Mouse (Mus musculus) megakaryocyte progenitor cell, adult 5-6 weeks (primary cell): ENCODE data around the gene Msi2. TPM values are rescaled to one million over a fixed set of nuclear protein-coding genes. Genes with fewer than 3 reads are reported as not detected.

Source experiments
- ATAC-seq: replicated peaks from 2 replicates; pipeline ENCODE4 v1.8.0; 2016; ENCODE audit warnings: mild to moderate bottlenecking, moderate TSS enrichment, inconsistent platforms; ENCODE audit not compliant: poor library complexity
- total RNA-seq, 2 experiments: library from RNA; stranded (forward) in 1 of 2; stranded (reverse) in 1 of 2; fragments of 157-497, 149-512 nt in 1 of 2; fragments of 200-1000 nt in 1 of 2; gene quantifications; 2 replicates each; pipeline versions ENCODE4 v1.2.3 to v1.2.4; 2015 to 2017

Msi2 gene
- total RNA-seq, 2 experiments from 2014 or later, result 35.4 to 46.6 TPM

DNA sequence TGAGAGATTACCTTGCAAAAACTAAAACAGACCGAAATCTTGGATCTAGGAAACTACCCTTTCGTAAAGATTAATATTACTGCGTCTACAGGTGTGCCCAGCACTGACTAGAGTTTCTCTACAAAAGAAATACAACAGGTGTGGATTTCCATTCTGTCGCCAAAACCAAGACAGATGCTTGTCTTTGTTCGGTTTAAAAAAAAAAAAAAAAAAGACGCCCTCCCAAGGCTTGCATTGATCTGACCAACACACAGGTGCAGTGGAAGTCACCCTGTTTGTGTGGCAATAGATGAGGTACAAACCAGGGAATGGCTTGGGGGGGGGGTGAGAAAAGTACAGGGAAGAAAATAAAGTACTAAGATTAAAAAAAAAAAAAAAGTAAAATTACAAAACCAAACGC, 4.2 kb downstream of the Msi2 start:
- ATAC-seq, result no peak

DNA sequence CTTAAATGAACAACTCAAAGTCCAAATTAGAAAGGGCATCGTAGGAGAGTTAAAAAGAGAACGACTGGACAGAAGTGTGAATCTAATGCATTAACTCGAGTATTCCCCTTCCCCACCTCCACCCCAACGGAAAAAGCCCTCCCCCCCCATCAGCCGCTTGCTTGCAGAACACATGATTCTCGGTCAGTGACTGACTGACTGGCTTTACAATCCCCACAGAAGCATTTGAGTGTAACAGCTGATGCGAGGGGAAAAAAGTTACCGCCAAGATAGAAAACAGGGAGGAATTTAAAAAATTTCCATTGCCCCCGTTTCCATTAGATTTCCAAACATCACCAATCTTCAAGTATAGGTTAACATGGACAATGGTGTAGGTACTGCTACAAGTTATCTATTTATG, 4.8 kb downstream of the Msi2 start:
- no peak for ATAC-seq

DNA sequence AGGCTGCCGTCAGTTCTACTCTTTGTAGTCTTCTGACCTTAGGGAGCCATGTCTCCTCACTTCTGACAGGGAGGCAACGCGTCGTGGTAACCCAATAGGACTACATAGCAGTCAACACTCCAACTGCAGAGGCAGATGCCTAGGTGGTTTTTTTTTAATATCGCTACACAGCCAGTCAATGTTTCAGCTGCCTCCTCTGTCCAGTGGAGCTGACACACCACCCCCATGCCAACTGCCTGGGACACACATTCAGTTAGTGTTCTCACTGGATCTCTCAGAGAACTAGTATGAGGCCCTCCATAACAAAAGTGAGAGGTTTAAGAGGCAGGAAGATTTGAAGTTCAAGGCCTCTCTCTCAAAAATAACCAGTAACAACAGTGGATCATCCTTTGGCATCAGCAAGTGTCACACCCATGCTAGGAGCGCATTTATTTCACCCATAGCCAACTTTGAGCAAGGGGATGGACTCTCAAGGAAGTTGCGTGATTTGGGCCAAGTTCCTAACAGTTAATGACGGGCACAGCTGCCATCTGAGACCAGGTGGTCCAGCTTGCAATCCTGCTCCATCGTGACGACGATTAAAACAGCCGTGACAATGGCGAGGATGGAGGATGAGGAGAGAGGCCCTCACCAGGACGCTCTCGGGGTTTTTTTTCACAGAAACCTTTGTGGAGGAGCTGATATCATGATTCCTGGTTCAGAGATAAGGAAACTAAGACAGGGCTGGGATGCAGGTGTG, 8.3 kb downstream of the Msi2 start:
- ATAC-seq, result no peak

DNA sequence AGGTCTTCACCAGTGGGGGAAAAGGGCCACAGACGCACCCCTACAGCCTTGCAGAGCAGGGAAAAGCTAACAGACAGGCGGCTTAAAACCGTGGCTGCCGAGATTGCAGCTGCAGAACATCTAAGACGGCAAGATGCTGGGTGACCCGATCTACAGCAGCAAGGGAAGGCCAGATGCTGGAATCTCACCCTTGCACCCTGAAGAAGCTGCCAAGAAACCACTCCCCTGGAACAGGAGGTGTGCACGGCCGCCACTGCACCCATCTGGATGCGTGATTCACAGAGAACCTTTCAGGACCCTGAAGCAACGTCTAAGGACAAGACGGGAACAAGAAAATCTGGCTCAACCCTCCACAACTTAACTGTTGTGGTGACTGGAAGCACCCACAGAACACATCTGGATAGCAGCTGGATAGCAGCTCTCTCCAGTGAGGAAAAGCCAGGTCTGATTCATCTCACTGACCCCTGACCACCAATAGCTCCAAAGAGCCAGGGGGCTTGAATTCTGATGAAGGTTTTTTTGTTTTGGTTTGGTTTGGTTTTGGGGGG, 11.0 kb downstream of the Msi2 start:
- ATAC-seq, result no peak

DNA sequence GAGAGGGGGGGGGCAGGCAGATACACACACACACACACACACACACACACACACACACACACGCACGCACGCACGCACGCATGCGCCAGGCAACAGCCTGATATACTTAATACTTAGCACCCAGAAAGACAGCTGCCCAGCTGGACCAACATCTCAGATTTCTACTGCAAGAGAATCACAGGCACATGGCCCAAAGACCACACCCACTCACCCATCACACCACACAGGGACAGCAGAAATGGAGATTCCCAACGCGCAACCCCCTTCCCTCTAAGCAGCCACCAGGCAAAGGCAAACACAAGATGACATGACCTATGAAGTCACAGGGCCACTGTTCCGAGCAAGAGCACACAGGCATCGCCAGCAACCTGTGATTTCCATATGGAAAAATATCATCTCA, 13.6 kb downstream of the Msi2 start:
- ATAC-seq, result no peak

DNA sequence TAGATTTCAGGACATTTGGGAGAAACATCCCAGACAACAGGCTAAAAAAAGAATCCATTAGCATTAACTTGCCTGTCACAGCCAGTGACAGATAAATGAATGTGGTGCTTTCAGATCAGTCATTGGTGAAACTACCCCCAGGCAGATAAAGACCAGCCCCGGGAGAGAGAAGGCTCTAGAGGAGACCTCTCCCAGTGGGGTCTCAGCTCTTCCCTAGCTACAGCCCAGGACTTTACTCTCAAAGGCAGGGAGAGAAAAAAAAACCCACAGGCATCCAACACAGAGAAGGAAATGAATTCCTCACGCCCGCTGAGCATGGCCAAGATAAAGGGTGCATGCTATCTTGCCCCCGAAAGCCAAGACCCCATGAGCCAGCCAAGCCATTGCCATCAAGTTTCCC, 15.1 kb downstream of the Msi2 start:
- ATAC-seq, result no peak

DNA sequence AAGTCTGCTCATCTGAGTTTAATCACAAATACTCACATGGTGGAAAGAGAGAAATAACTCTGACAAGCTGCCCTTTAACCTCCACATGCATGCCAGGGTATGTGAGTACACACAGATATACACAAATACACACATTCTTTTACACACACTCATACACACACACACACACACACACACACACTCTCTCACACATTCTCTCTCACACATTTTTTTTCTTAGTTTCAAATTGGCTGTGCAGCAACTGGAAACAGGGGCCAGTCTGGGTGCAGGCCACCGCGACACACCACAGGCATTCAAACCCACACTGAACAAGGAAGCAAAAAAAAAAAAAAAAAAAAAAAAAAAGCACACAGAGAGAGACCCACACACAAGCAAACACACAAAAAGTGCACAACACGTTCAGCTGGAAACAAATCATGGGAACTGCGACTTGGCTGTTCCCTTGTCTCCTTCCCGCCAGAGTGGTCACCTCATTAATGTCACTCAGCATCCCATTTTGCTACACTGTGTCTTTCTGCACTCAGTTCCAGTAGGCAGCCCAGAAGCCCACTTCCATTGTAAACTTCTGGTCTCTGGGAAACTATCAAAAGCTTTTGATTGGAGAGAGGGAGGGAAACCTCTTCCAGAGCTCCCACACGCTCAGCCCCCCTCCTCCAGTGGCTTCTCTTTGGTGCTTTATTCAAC, 16.2 kb downstream of the Msi2 start:
- ATAC-seq, result no peak

DNA sequence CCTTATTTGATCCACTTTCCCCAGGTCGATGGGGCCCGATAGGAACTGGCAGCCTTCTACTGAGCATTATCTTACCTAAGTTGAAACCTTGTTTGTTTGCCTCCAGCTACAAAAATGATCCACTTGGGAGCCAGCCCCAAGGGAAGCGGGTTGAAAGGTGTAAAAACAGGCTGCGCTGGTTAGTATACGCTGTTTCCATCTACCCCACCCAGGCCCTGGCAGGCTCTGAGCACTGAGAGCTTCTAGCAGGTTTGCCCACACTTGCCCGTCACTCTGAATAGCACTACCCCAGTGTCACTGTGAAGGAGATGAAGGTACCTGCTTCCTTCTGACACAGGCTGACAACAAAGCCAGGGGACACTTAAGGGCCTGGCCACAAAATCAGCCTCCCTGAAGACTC, 17.3 kb downstream of the Msi2 start:
- no peak for ATAC-seq

DNA sequence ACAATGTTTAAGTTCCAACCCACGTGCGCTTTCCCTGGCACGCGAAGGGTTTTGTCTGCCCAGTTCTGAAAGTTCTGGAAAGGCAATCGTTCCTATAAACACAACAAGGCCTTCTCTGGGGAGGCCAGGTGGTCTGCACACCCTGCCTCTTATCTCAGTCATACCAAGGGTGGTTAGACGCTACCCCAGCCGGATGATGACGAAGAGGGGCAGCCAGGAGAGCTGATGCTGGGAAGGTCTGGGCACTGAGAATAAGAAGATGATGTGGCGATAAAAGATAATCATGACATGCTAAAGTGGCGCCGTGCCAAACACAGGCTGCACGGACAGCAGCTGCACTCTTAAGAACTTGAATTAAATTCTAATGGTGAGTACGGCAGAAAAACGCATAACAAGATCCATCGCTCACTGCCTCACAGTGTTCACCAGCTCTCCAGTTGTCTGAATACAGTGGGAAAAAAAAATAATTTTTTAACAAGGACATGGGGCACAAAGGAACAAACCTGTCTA, 18.1 kb downstream of the Msi2 start:
- 0 out of 2 replicates have a peak, but pooled peaks have one; percentile 31 for ATAC-seq

DNA sequence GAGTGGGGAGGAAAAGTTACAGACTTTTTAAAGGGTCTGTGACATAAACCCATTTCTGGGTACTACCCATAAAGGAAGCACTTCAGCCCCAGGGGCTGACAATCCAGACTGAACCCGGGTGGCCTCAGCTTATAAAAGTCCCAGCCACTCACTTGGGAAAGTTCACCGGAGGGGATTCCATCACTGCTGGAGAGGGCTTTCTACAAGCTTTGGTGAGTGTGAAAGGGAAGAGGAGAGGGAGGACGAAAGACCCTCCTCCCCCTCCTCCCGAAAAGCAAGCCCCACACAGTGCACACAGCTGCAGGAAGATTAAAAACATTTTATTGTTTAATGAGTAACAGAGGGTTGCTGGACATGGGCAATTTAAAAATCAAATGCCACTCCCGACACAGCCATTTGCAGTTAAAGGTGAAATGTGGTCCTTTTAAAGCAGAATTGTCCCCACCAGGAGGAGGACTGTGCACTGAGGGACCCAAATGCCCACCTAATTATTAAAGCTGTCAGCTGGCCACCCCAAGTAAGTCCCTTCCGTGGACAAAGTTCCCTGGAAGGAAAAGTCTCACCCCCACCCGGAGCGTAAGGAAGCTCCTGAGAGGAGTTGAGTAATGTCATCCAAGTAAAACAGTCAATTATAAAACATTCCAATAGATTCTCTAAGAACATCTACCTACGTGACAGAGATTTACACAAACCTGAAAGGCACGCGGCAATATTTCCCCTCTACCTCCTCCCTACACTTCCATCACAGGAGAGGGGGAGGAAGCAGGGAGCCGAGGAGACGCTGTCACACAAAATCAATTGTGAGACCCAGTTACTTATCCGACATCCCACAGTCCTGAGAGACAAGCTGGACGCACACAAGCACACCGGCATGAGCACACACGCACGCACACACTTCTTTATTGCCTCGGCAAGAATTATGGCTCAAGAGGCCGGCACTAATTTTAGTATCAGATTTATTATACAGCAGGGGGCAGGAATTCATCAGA, 24.1 kb downstream of the Msi2 start:
- ATAC-seq, result no peak

DNA sequence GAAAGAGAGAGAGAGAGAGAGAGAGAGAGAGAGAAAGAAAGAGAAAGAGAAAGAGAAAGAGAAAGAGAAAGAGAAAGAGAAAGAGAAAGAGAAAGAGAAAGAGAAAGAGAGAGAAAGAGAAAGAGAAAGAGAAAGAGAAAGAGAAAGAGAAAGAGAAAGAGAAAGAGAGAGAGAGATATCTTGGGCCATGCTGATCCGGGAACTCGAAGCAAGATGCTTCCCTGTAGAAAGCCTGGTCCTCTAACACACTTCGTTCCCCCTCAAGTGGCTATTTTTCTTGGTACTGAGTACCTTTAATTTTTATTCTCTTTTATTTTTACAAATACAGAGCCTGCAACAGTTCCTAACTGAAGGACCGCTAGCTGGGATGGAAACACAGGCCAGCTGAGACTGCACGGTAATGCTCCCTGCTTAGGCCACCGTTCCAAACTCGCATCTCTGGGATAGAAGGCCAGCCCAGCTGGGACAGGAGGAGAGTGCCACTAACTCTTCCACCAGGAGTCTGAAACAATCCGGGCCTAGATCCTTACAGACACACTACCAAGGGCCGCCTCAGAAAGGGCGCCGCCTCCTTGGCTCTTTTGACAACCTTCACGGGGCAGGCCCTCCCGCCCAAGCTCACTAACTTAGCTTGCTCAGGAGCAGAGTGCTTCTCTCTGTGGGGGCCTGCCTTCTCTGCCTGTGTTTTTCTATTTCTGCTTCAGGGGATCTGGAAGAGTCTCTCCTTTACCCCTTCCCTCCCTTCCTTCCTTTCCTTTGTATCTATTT, 25.1 kb downstream of the Msi2 start:
- ATAC-seq, result no peak

DNA sequence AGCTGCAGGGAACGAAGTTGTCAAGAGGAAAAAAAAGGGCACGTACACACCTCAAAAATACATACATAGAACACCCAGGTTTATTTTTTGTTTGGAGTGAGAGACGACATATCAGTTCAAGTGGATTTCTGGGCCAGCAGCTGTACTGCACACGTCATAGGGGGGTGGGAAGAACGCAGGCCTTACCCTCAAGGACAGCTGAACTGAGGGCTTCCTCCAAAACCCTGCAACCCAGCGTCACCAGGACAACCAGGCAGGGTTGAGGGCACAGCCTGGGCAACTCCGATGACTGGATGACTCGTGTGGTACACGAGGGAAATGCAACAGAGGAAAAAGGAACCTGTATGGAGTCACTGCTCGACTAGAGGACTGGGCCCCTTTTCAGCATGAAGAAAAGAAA, 25.9 kb downstream of the Msi2 start:
- ATAC-seq, result peak; percentile 84

DNA sequence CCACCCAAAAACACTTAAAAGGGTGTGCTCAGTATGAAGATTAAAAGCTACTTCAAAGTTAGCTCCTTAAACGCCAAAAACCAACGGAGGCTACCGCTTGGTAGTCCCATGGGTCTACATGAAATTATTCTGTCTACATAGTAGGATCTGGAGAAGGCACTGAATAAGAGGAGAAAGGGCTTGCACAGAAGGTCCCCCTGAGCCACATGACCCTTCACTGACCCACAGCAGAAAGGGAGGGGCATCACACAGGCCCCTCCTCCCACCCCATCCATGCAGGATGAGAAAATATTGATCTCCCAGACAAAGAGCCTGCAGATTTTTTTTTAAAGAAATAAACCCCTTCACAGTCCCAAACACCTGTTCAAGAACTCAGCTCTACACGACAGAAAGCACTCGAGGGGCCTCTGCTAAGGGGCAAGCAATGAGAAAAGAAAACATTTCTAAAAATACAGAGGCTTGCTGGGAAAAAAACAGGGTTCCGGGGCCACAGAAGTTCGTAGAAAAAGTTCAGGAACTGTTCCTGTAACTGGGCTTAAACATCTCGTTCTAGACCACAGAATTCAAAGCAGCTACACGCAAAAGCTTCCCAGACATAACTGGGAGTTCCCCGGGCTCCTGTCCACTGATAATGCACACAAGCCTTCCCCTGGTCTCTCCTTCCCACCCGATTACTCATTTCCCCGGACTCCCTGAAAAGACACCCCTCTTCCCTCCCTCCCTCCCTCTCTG, 27.6 kb downstream of the Msi2 start:
- no peak for ATAC-seq

DNA sequence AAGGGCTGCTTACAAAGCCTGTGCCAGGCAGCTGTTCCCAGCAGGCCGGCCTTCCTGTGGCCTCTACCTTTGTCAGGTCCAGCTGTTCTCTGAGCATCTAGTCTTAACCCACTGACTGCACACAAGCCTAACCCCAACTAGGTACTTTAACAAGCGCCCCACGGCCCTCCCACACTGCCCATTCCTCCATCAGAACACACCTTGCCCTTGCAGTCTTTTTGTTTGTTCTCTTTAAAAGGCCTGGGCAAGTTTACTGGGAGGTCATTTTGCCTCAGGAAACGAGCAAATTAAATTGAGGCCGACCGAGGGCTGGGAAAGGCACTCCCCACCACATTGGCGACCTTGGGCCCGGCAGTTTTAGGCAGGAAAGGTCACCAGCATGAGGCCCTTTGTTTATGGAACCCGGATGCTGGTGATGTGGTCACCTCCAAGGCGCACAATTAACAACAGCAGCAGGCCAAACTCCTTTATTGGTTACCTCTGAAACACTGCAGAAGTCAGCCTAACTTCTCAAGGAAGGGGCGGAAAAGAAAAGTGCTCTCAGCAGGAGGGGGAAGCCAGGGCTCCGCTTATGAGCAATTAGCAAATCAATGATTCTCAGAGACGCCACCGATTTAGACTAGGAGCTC, 28.4 kb downstream of the Msi2 start:
- no peak for ATAC-seq

DNA sequence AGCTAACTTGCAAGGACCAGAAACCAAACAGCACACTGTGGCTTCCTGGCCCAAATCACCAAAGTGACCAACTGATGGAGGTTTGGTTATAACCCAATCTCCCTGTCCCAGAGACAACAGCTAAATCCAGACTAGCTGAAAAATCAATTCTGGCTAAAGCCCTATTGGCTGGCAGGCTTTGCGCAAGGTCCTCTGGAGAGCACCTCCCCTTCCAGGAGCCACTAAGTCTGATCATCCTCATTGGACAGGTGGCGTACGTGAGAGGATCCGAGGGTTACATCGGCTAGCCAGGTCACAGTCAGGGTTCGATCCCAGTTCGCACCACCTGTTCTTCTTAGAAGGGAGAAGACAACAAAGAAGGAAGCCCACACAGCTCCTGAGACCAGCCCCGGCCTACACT, 29.7 kb downstream of the Msi2 start:
- ATAC-seq, result no peak

DNA sequence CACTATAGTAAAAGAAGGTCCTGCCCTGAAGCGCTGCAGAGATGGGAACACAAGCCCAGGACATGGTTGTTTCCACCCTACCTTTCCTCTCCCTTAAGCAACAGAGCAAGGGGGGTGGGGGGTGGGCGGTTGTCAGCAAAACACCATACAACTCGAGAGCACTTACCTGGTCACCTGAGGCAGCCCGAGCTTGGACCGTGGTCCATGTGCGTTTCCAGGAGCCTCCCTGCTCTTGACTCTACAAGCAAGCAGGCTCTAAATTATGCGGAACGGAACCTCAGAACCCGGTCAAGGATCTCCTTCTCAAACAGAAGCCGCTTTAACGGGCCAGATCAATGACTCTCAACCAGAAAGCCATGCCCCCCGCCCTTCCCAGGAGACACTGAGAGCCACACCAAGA, 30.6 kb downstream of the Msi2 start:
- no peak for ATAC-seq

DNA sequence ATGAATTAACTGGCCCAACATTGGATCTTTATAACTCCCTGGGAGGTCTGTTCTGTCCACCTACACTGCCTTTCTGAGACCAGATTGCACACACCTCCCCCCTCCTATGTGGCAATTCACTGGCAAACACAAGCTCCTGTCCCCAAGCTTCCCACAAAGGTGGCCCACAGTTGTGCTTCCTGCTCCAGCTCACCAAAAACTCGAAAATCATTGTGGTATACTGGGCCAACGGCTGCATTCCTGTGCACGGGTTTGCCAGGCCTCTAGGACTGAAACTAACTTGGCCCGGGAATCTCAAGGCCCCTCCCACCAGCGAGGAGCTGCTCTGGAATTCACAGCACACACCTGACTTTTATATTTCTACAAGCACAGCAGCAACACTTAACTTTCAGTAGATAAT, 31.3 kb downstream of the Msi2 start:
- peak; percentile 44 for ATAC-seq

DNA sequence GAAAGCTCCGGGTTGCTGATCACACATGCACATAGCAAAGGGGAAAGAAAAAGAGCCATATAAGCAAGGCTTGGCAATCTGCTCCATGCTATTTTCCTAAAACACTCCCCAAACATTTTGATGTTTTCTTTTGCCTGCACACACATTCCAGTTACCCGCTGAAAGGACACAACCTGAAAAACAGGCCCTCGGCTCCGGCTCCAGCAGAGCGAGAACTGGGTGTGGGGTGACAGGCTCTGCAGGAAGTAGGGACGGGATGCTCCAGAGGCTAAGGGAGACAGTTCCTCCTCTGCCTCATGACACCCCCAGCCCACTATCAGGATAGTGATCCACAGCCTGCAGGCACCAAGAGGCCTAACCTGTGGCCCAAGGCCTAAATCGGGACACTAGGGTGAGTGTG, 32.3 kb downstream of the Msi2 start:
- ATAC-seq, result no peak
